Mouse (Mus musculus): ENCODE data around the gene H1f0. TPM values are rescaled to one million over a fixed set of nuclear protein-coding genes. Genes with fewer than 3 reads are reported as not detected.

H1f0 gene
- total RNA-seq, 2 experiments from 2014 or later: 80.4 to 81.1 TPM

DNA sequence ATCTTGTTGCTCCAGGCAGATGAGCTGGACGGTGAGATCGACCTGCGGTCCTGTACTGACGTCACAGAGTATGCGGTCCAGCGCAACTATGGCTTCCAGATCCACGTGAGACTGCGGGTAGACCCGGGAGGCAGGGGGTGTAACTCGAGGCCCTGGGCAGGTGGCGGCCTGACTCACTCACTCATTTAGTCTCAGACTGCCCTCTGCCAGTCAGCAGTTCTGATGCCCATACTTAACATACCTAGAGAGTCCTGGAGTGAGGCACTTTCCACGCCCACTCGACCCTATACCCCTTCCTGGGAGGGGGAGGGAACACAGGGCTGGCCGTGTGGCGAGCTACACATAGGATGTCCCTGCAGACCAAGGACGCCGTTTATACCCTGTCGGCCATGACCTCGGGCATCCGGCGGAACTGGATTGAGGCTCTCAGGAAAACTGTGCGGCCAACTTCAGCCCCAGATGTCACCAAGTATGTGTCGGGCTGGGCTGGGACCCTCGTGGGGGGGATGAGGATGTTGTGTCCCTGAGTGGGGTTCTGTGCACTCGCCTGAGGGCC, 37.2 kb upstream of the H1f0 start:
- H3K4me3 ChIP-seq: no peak overlapping the region
- intact Hi-C loops (cut with DNase I): no loop called here
- no peak for DNase-seq (ENCODE audit: extremely low spot score in 1 of 2, low spot score in 2 of 2)
- TF ChIP-seq CTCF (IDR thresholded peaks at IDR 0.05): no peak
- H3K27ac ChIP-seq: no peak overlapping the region

DNA sequence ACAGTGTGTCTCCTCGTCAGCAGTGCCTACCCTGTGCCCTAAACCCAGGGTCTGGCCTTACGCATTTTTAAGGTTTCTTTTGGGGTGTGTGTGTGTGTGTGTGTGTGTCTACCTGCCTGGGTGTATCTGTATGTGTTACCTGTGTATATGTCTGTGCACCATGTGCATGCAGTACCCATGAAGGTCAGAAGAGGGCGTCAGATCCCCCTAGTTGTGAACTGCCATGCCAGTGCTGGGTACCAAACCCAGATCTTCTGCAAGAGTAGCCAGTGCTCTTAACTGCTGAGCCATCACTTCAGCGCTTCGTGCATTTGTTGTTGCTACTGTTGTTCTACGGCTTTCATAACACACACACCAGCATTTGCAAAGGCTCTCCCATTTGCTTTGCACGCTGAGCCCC, 36.0 kb upstream of the H1f0 start:
- Histone ChIP-seq H3K27ac (no peak overlapping the region), H3K4me3 (no peak overlapping the region)
- TF ChIP-seq CTCF (IDR thresholded peaks at IDR 0.05): no peak; the same call in 1 of the 2 replicates
- intact Hi-C loops (cut with DNase I): no loop called here
- DNase-seq (ENCODE audit: extremely low spot score in 1 of 2, low spot score in 2 of 2): no peak

DNA sequence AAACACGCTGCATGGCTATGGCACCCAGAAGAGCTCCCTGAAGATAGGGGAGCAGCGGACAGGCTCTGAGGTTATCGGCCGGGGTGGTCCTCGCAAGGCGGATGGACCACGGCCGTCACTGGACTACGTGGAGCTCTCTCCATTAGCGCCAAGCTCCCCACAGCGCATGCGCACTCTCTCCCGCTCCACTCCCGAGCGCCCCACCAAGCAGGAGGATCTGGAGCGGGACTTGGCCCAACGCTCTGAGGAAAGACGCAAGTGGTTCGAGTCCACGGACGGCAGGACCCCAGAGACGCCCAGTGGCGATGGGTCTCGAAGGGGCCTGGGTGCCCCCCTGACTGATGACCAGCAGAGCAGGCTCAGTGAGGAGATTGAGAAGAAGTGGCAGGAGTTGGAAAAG, 35.3 kb upstream of the H1f0 start:
- Histone ChIP-seq H3K4me3 (no peak overlapping the region), H3K27ac (no peak overlapping the region)
- no peak for TF ChIP-seq CTCF (IDR thresholded peaks at IDR 0.05)
- intact Hi-C loops (cut with DNase I): no loop called here
- DNase-seq (ENCODE audit: extremely low spot score in 1 of 2, low spot score in 2 of 2): no peak

DNA sequence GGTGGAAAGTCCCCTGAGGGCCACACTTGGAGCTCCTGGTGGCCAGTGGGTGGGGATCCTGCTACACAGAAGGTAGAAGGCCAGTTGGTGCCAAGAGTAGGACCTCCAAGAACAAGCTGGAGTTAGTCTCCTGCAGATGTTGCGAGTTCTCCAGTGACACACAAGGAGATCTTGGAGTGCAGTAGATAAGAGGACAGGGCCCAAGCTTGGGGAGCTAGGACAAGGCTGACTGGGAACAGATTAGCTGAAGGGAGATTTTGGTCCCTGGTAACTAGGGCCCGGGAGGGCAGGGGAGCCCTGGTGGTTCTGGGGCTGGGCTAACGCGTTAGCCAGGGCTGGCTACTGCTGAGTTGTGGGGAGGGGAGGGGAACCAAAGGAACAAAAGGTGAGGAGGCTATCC, 32.3 kb upstream of the H1f0 start:
- intact Hi-C loops (cut with DNase I): no loop called here
- DNase-seq (ENCODE audit: extremely low spot score in 1 of 2, low spot score in 2 of 2): no peak
- no peak for TF ChIP-seq CTCF (IDR thresholded peaks at IDR 0.05)
- Histone ChIP-seq H3K27ac (no peak overlapping the region), H3K4me3 (no peak overlapping the region)

DNA sequence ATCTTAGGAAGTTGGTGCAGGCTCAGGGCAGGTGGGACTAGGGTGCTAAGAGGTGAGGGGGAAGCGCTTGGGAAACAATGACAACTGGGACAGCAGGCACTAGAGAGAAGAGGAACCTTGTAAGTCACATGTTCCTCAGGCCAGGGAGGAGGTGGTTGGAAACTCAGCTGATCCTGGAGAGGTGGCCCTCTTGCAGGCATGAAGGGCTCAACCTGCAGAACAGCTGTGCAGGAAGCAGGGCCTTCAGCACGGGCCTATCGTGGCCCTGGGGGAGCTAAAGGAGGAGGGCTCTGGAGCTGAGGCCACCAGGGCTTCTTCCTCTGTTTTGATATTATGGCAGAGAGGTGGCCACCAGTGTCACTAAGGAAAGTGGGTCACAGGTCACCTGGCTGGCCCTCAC, 31.6 kb upstream of the H1f0 start:
- no peak for TF ChIP-seq CTCF (IDR thresholded peaks at IDR 0.05)
- no peak for DNase-seq (ENCODE audit: extremely low spot score in 1 of 2, low spot score in 2 of 2)
- H3K27ac ChIP-seq: no peak overlapping the region
- no peak overlapping the region for H3K4me3 ChIP-seq
- intact Hi-C loops (cut with DNase I): no loop called here

DNA sequence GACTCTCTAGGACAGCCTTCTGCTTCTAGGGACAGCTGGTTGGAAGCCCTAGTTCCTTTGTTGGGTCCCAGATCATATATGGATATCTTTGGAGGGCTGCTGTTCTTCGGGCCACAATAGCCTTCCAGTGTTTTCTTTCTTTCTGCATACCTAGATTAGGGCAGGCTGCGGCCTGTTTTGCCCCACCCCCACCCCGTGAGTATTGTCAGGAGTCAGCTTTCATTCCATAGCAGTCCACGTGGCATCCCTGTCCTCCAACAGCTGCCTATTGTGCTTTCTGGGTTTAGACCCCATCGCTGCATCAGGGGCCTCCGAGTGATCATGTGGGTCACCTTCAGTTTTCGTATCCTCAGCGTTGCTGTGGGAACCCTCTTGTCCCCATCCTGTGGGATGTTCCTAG, 29.9 kb upstream of the H1f0 start:
- intact Hi-C loops (cut with DNase I): no loop called here
- DNase-seq (ENCODE audit: extremely low spot score in 1 of 2, low spot score in 2 of 2): no peak
- TF ChIP-seq CTCF (IDR thresholded peaks at IDR 0.05): no peak
- no peak overlapping the region for H3K27ac ChIP-seq
- no peak overlapping the region for H3K4me3 ChIP-seq

DNA sequence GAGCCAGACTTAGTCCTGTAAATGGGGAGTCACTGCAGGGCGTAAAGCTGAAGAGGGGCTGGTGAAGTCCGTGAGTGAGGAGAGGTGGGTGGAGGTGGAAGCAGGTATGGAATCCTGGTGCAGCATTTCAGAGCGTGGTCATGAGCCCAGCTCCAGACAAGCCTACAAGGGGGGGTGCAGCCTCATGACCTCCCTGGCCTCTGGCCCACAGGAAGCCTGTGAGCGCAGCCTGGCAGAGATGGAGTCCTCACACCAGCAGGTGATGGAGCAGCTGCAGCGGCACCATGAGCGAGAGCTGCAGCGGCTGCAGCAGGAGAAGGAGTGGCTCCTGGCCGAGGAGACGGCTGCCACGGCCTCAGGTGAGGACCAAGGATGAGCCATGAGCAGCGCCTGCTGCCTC, 28.7 kb upstream of the H1f0 start:
- TF ChIP-seq CTCF (IDR thresholded peaks at IDR 0.05): no peak
- Histone ChIP-seq H3K27ac (no peak overlapping the region), H3K4me3 (no peak overlapping the region)
- intact Hi-C loops (cut with DNase I): no loop called here
- DNase-seq (ENCODE audit: extremely low spot score in 1 of 2, low spot score in 2 of 2): no peak

DNA sequence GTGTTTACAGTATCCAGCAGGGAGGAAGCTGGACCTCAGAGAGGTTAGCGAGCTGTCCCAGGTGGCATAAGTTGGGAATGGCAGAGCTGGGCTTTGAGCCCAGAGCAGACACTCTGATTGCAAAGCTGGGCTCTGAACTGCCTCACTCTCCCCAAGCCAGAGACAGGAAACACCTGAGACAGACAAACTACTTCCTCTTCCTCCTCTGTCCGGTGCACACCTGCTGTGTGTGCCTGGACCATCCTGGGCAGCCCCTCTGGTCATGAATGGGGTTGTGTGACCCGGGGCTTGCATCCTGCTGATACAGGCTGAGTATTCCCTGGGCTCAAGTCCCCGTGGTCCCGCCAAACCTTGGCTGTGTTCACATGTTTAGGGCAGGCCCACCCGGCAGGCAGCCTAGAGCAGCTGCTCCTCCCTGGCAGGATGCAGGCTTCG, 27.9 kb upstream of the H1f0 start:
- DNase-seq (ENCODE audit: extremely low spot score in 1 of 2, low spot score in 2 of 2): no peak
- intact Hi-C loops (cut with DNase I): no loop called here
- TF ChIP-seq CTCF (IDR thresholded peaks at IDR 0.05): no peak
- H3K27ac ChIP-seq: no peak overlapping the region
- H3K4me3 ChIP-seq: no peak overlapping the region

DNA sequence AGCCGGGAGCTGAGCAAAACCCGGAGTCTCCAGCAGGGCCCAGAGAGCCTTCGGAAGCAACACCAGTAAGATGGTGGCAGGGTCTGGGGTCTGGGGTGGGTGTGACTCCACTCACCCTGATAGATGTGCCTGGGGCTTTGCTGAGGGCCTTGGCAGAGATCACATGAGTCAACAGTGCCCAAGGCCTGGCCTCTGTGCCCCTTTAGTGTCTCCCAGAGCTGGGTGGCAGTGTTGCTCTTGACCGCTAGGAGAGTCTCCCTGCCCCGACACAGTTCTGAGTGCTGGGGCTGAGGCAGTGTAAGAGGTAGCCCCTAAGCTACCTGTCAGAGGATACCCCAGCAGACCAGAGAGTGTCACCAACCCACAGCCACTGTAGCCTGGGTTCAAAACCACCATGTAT, 26.7 kb upstream of the H1f0 start:
- intact Hi-C loops (cut with DNase I): no loop called here
- no peak for TF ChIP-seq CTCF (IDR thresholded peaks at IDR 0.05)
- Histone ChIP-seq H3K27ac (no peak overlapping the region), H3K4me3 (no peak overlapping the region)
- DNase-seq (ENCODE audit: extremely low spot score in 1 of 2, low spot score in 2 of 2): no peak

DNA sequence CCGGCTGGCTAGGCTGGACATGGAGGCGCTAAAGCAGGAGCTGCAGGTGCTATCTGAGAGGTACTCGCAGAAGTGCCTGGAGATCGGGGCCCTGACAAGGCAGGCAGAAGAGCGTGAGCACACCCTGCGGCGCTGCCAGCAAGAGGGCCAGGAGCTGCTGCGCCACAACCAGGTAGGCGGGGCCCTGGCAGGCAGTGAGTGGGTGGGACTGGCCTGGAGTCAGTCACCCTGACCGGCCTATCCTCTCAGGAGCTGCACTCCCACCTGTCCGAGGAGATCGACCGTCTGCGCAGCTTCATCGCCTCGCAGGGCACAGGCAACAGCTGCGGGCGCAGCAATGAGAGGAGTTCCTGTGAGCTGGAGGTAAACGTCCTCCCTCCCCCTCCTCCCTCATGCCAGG, 26.2 kb upstream of the H1f0 start:
- H3K4me3 ChIP-seq: no peak overlapping the region
- no peak for DNase-seq (ENCODE audit: extremely low spot score in 1 of 2, low spot score in 2 of 2)
- intact Hi-C loops (cut with DNase I): no loop called here
- TF ChIP-seq CTCF (IDR thresholded peaks at IDR 0.05): no peak
- no peak overlapping the region for H3K27ac ChIP-seq

DNA sequence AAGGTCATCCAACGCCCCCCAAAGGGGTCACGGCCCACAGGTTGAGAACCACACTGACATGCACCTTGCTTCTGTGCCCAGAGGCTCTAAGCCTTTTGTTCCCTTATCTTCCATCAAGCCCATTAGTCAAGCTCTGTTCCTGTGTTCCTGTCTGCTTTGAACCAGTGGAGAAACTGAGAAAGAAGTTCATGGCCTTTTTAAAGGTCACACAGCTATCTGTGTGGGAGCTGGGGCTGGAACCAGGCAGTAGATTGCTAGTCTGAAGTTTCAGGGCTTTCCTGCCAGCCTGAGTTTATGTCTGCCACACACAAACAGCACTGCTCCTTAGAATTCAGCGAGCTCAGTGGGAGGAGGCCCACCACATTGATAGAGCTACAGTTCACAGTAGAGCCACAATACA, 25.2 kb upstream of the H1f0 start:
- no peak for TF ChIP-seq CTCF (IDR thresholded peaks at IDR 0.05)
- Histone ChIP-seq H3K27ac (no peak overlapping the region), H3K4me3 (no peak overlapping the region)
- no peak for DNase-seq (ENCODE audit: extremely low spot score in 1 of 2, low spot score in 2 of 2)
- intact Hi-C loops (cut with DNase I): no loop called here

DNA sequence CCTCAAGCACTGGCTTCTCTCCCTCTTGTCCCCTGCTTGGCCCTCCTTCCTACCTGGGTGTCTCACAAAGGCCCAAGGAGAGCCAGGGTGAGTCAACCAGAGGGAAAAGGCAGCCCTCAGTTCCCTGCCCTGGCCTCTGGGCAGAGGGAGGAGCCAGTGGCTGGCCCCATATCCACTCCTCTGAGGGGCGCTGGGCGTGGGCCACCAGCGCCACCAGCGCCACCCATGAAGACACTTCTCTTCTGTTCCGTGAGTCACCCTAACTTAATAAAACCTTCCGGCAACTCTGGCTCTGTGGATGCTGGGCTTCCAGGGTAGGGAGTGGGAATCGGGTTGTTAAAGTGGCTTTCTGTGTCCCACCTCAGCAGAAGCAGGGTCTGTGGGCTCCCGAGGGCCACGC, 22.7 kb upstream of the H1f0 start:
- no peak overlapping the region for H3K27ac ChIP-seq
- H3K4me3 ChIP-seq: no peak overlapping the region
- TF ChIP-seq CTCF (IDR thresholded peaks at IDR 0.05): no peak
- intact Hi-C loops (cut with DNase I): no loop called here
- DNase-seq (ENCODE audit: extremely low spot score in 1 of 2, low spot score in 2 of 2): no peak

DNA sequence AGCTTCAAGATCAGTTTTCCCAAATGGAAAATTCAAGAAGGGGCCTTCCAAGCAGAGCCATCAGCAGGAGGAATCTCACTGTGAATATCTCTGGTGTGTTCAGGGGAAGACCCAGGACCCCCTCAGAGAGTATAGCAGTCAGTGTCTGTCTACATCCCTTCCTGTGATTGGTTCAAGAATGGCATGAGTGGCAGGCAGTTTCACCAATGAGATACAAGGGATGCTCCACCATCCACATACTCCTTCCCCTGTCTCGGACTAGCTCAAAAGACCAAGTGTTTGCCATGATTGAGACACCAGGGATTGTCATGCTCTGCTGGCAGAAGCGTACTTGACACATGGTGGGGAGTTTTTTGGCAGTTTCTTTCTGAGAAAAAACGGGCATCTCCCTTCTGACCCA, 21.6 kb upstream of the H1f0 start:
- intact Hi-C loops (cut with DNase I): no loop called here
- DNase-seq (ENCODE audit: extremely low spot score in 1 of 2, low spot score in 2 of 2): no peak
- Histone ChIP-seq H3K4me3 (no peak overlapping the region), H3K27ac (no peak overlapping the region)
- TF ChIP-seq CTCF (IDR thresholded peaks at IDR 0.05): no peak

DNA sequence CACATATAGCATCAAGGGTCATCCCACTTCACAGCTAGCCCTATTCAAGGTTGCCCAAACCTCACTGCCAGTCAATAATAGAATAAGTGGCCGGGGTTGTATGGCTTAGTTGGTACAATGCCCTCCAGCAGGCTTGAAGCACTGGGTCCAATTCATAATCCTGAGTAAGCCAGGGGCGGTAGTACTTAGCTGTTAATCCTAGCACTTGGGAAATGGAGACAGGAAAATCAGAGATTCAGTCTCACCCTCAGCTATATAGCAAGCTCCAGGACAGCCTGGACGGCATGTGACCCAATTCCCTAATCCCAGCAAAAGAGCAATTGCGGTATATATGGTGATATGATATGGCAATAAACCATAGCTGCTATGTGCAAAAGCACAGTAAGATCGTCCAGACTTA, 21.2 kb upstream of the H1f0 start:
- intact Hi-C loops (cut with DNase I): no loop called here
- no peak for DNase-seq (ENCODE audit: extremely low spot score in 1 of 2, low spot score in 2 of 2)
- Histone ChIP-seq H3K4me3 (no peak overlapping the region), H3K27ac (no peak overlapping the region)
- TF ChIP-seq CTCF (IDR thresholded peaks at IDR 0.05): no peak
